In genomic region chr12:79016109-79016508, GRCm38 (mm10) we compare ENCODE assay signal across 16 mouse cellular contexts. TPM values are rescaled to one million over a fixed set of nuclear protein-coding genes. Genes with fewer than 3 reads are reported as not detected.
DNase-seq lines count a peak whose midpoint lies in the region; ATAC-seq and TF ChIP-seq lines count a peak whose summit lies in the region.
"Had no signal": no experiment of that assay in that cellular context is flagged by ENCODE, and none has a peak within 500 bp of the region (broad histone marks: within the 10 kb centered on the region; RNA-seq: fewer than 3 reads in every experiment).

No protein-coding gene starts in this region.

- no peaks in the 10 kb centered on the region for H3K27me3 ChIP-seq in midbrain, embryonic 10.5 days (ENCODE audit: low read depth, poor library complexity, severe bottlenecking)
- H3K27me3 ChIP-seq in midbrain, postnatal 0 days (ENCODE audit: insufficient read depth, low read length) = no peaks in the 10 kb centered on the region
- H3K27me3 ChIP-seq in embryonic facial prominence, embryonic 11.5 days (ENCODE audit: control insufficient read depth, insufficient read depth, low read length) = no peaks in the 10 kb centered on the region
- H3K27me3 ChIP-seq in forebrain, postnatal 0 days (ENCODE audit: insufficient read depth, low read length) = no peaks in the 10 kb centered on the region
- H3K27me3 ChIP-seq in midbrain, embryonic 16.5 days (ENCODE audit: control insufficient read depth, insufficient read depth, low read depth, low read length) = no peaks in the 10 kb centered on the region

- peaks cover 27% of the 10 kb centered on the region for H3K4me1 ChIP-seq in midbrain, embryonic 10.5 days
- H3K4me1 ChIP-seq in midbrain, postnatal 0 days (ENCODE audit: insufficient read depth, low read length) = no peaks in the 10 kb centered on the region
- H3K4me1 ChIP-seq in embryonic facial prominence, embryonic 11.5 days (ENCODE audit: control insufficient read depth, insufficient read depth, low read length) = no peaks in the 10 kb centered on the region
- no peaks in the 10 kb centered on the region for H3K4me1 ChIP-seq in forebrain, postnatal 0 days (ENCODE audit: insufficient read depth)
- peaks cover 3% of the 10 kb centered on the region; the same call in 1 of the 2 replicates for H3K4me1 ChIP-seq in midbrain, embryonic 16.5 days (ENCODE audit: control insufficient read depth, insufficient read depth, low read length)

- H3K9me3 ChIP-seq in midbrain, embryonic 10.5 days (replicated peaks) = no peaks in the 10 kb centered on the region
- no peaks in the 10 kb centered on the region for H3K9me3 ChIP-seq in midbrain, postnatal 0 days (ENCODE audit: low read length)
- no peaks in the 10 kb centered on the region for H3K9me3 ChIP-seq in embryonic facial prominence, embryonic 11.5 days (replicated peaks; ENCODE audit: control insufficient read depth, low read length)
- H3K9me3 ChIP-seq in forebrain, postnatal 0 days (ENCODE audit: low read length) = no peaks in the 10 kb centered on the region
- no peaks in the 10 kb centered on the region for H3K9me3 ChIP-seq in midbrain, embryonic 16.5 days (replicated peaks; ENCODE audit: control insufficient read depth, low read length, poor library complexity, severe bottlenecking)

- no peak overlapping the region for H3K9ac ChIP-seq in midbrain, postnatal 0 days (replicated peaks; ENCODE audit: low read length, poor library complexity, severe bottlenecking)
- H3K9ac ChIP-seq in embryonic facial prominence, embryonic 11.5 days (replicated peaks; ENCODE audit: low read length) = no peak overlapping the region
- no peak overlapping the region for H3K9ac ChIP-seq in forebrain, postnatal 0 days
- H3K9ac ChIP-seq in midbrain, embryonic 16.5 days (ENCODE audit: low read depth, low read length) = no peak overlapping the region
- H3K9ac ChIP-seq: liver, embryonic 14.5 days had no signal

- no peak for TF ChIP-seq CTCF in midbrain, postnatal 0 days (IDR thresholded peaks at IDR 0.05)
- no peak for TF ChIP-seq CTCF in forebrain, postnatal 0 days (IDR thresholded peaks at IDR 0.05; ENCODE audit: low read depth)

- peak; percentile 25 for DNase-seq in midbrain, embryonic 10.5 days (ENCODE audit: low spot score)
- DNase-seq in midbrain, postnatal 0 days (ENCODE audit: low spot score) = no peak
- peak; percentile 6 for DNase-seq in embryonic facial prominence, embryonic 11.5 days (ENCODE audit: low spot score)
- no peak for DNase-seq in forebrain, postnatal 0 days
- DNase-seq in gastrocnemius, adult 8-10 months (ENCODE audit: low spot score in 2 of 2) = no peak
- no peak for DNase-seq in urinary bladder, postnatal 25 days (ENCODE audit: low spot score)
- DNase-seq: adrenal gland, adult 2 months; cerebellum, adult 18-20 months; kidney, adult 2 months; kidney, postnatal 36 days; lung, postnatal 14 days; right cerebral cortex, adult 18-20 months had no signal

- no peak for ATAC-seq in midbrain, postnatal 0 days (ENCODE audit: low FRiP score)
- ATAC-seq in embryonic facial prominence, embryonic 11.5 days (replicated peaks; ENCODE audit: insufficient number of reproducible peaks, low FRiP score, low TSS enrichment, low read depth) = no peak
- 0 out of 2 replicates have a peak, but pooled peaks have one; percentile 25 for ATAC-seq in forebrain, postnatal 0 days
- ATAC-seq in midbrain, embryonic 16.5 days = 0 out of 2 replicates have a peak, but pooled peaks have one; percentile 39
- ATAC-seq in megakaryocyte, adult 5-6 weeks (ENCODE audit: poor library complexity, severe bottlenecking) = no peak

- H3K27ac ChIP-seq in midbrain, embryonic 10.5 days (replicated peaks) = peak overlapping the region; percentile 66
- H3K27ac ChIP-seq in midbrain, postnatal 0 days (ENCODE audit: low read depth, low read length) = no peak overlapping the region
- no peak overlapping the region for H3K27ac ChIP-seq in embryonic facial prominence, embryonic 11.5 days (replicated peaks; ENCODE audit: low read depth, low read length)
- no peak overlapping the region for H3K27ac ChIP-seq in forebrain, postnatal 0 days (ENCODE audit: low read depth, low read length)
- H3K27ac ChIP-seq in midbrain, embryonic 16.5 days (ENCODE audit: low read length) = no peak overlapping the region
- H3K27ac ChIP-seq: liver, embryonic 14.5 days had no signal

- WGBS in midbrain, embryonic 10.5 days = 26% methylated on average over 5 of the region's 5 CpGs
- 11% methylated on average over 5 of the region's 5 CpGs for WGBS in midbrain, postnatal 0 days
- WGBS in embryonic facial prominence, embryonic 11.5 days = 20% methylated on average over 5 of the region's 5 CpGs
- 10% methylated on average over 5 of the region's 5 CpGs for WGBS in forebrain, postnatal 0 days
- WGBS in midbrain, embryonic 16.5 days = 4% methylated on average over 5 of the region's 5 CpGs

- no peak overlapping the region for H3K4me2 ChIP-seq in midbrain, postnatal 0 days (ENCODE audit: low read depth, low read length, poor library complexity, severe bottlenecking)
- H3K4me2 ChIP-seq in embryonic facial prominence, embryonic 11.5 days (ENCODE audit: low read depth, low read length) = no peak overlapping the region
- no peak overlapping the region for H3K4me2 ChIP-seq in forebrain, postnatal 0 days (ENCODE audit: low read depth)
- H3K4me2 ChIP-seq in midbrain, embryonic 16.5 days (ENCODE audit: low read length) = no peak overlapping the region

- no peaks in the 10 kb centered on the region for H3K36me3 ChIP-seq in midbrain, embryonic 10.5 days
- no peaks in the 10 kb centered on the region for H3K36me3 ChIP-seq in midbrain, postnatal 0 days (ENCODE audit: insufficient read depth, low read length)
- no peaks in the 10 kb centered on the region for H3K36me3 ChIP-seq in embryonic facial prominence, embryonic 11.5 days (replicated peaks; ENCODE audit: control insufficient read depth, insufficient read depth, low read depth, low read length)
- H3K36me3 ChIP-seq in forebrain, postnatal 0 days (ENCODE audit: insufficient read depth) = no peaks in the 10 kb centered on the region
- H3K36me3 ChIP-seq in midbrain, embryonic 16.5 days (ENCODE audit: control insufficient read depth, insufficient read depth, low read length) = no peaks in the 10 kb centered on the region

- no peak overlapping the region for H3K4me3 ChIP-seq in midbrain, embryonic 10.5 days
- H3K4me3 ChIP-seq in midbrain, postnatal 0 days (ENCODE audit: low read depth, low read length) = no peak overlapping the region
- no peak overlapping the region for H3K4me3 ChIP-seq in embryonic facial prominence, embryonic 11.5 days (ENCODE audit: low read depth, low read length)
- H3K4me3 ChIP-seq in forebrain, postnatal 0 days (ENCODE audit: low read depth, low read length) = no peak overlapping the region
- H3K4me3 ChIP-seq in midbrain, embryonic 16.5 days (ENCODE audit: low read depth, low read length) = no peak overlapping the region
- H3K4me3 ChIP-seq: erythroblast, embryonic 14.5 days had no signal

RNA-seq across cellular contexts. Expression of gene Tmem229b, which starts 8.7 kb away (rescaled TPM):
- 5.3 and 6.1 TPM in 2 replicates for polyA plus RNA-seq in midbrain, embryonic 10.5 days (2016; fragmentation: Nextera tagmentation; extraction: Ambion mirVana)
- total RNA-seq in midbrain, postnatal 0 days (2014; rRNA removed) = 214 and 215 TPM in 2 replicates
- 63.2 and 65.9 TPM in 2 replicates for polyA plus RNA-seq in midbrain, postnatal 0 days (2015; fragmentation: Nextera tagmentation; extraction: Ambion mirVana)
- polyA plus RNA-seq in embryonic facial prominence, embryonic 11.5 days (2014; fragmentation: Nextera tagmentation; extraction: Ambion mirVana) = 3.5 and 3.9 TPM in 2 replicates
- 111 and 153 TPM in 2 replicates for total RNA-seq in forebrain, postnatal 0 days (2014; rRNA removed)
- 47.5 and 54.8 TPM in 2 replicates for polyA plus RNA-seq in forebrain, postnatal 0 days (2015; fragmentation: Nextera tagmentation; extraction: Ambion mirVana)
- polyA plus RNA-seq in midbrain, embryonic 16.5 days (2015; fragmentation: Nextera tagmentation; extraction: Ambion mirVana) = 74.7 and 79.8 TPM in 2 replicates
- total RNA-seq in gastrocnemius, adult 8-10 months (2022) = 1 to 10 TPM; 1.8 to 6.6 (median 3.4) TPM
- 49.1 and 55.5 TPM in 2 replicates for total RNA-seq in megakaryocyte, adult 5-6 weeks (2015)
- 67.2 and 70.6 TPM in 2 replicates for total RNA-seq in megakaryocyte, adult 5-6 weeks (2017)

RNA-seq across cellular contexts. Expression of gene Plekhh1, which starts 12.9 kb away (rescaled TPM):
- 7.9 and 8.4 TPM in 2 replicates for polyA plus RNA-seq in midbrain, embryonic 10.5 days (2016; fragmentation: Nextera tagmentation; extraction: Ambion mirVana)
- total RNA-seq in midbrain, postnatal 0 days (2014; rRNA removed) = 5.4 and 6.1 TPM in 2 replicates
- polyA plus RNA-seq in midbrain, postnatal 0 days (2015; fragmentation: Nextera tagmentation; extraction: Ambion mirVana) = 1.00 and 1.1 TPM in 2 replicates
- polyA plus RNA-seq in embryonic facial prominence, embryonic 11.5 days (2014; fragmentation: Nextera tagmentation; extraction: Ambion mirVana) = 2.5 and 3.5 TPM in 2 replicates
- total RNA-seq in forebrain, postnatal 0 days (2014; rRNA removed) = 3.8 and 4.8 TPM in 2 replicates
- 0.47 and 0.86 TPM in 2 replicates for polyA plus RNA-seq in forebrain, postnatal 0 days (2015; fragmentation: Nextera tagmentation; extraction: Ambion mirVana)
- polyA plus RNA-seq in midbrain, embryonic 16.5 days (2015; fragmentation: Nextera tagmentation; extraction: Ambion mirVana) = 2.0 and 2.5 TPM in 2 replicates
- total RNA-seq in gastrocnemius, adult 8-10 months (2022) = 1 to 10 TPM in 3 of 4 experiments, under 1 TPM in 1; 0.61 to 2.7 (median 1.5) TPM
- total RNA-seq in megakaryocyte, adult 5-6 weeks (2015) = 0.76 and 0.96 TPM in 2 replicates
- total RNA-seq in megakaryocyte, adult 5-6 weeks (2017) = 0.37 and 0.98 TPM in 2 replicates
- polyA plus RNA-seq: erythroblast, embryonic 14.5 days had no signal

Comparison
In these comparisons a context has a peak if more than half of its experiments do, and no peak if none do; other contexts are left out.
1. DNase-seq: peak in midbrain, embryonic 10.5 days (single experiment) and embryonic facial prominence, embryonic 11.5 days (single experiment); none in midbrain, postnatal 0 days (single experiment), forebrain, postnatal 0 days (single experiment), gastrocnemius, adult 8-10 months (0 of 2) and urinary bladder, postnatal 25 days (single experiment).
2. ATAC-seq: peak in forebrain, postnatal 0 days (single experiment) and midbrain, embryonic 16.5 days (single experiment); none in midbrain, postnatal 0 days (single experiment), embryonic facial prominence, embryonic 11.5 days (single experiment) and megakaryocyte, adult 5-6 weeks (single experiment).